Mouse (Mus musculus): ENCODE measurements around the gene Kcnk4.

Kcnk4 gene

DNA sequence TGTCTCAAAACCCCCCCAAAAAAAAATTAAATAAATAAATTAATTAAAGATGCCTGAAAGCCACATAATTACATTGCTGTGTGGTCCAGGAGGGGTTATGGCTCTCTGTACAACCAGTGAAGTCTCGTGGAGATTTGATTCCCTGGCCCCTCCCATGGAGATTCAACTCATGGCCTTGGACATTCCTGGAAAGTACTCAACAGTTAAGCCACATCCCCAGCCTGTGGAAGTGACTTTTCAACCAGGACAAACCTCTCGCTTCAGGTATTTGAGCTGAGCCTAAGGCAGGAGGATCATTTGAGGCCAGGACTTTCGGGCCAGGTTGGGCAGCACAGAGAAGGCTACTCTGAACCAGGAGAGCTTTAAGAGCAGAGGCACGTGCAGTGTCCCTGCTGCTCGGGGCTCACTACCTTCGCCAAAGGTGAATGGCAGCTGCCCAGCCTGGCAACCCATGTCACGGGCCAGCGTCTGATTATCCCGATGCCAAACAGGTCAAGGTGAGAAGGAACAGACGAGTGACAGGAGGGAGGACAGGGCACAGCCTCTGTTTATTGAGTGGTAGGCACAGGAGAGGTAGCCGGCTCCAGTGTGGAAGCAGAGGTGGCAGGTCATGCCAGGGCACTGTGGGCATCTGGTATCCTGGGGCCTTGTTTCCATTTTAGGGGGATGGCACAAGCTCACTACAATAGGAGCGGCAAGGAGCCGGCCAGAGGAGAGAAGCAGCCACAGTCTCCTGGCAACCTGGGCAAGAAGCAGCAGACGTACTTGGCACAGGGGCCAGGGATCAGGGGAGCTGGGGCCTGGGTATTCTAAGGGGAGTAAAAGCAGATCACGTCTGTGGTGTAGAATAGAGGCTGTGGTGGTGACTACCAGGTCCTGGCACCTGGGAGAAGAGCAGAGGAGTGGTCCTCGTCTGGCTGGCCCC, 3.5 kb upstream of the Kcnk4 start:
- no peak for DNase-seq (ENCODE audit: low spot score in 2 of 2)

DNA sequence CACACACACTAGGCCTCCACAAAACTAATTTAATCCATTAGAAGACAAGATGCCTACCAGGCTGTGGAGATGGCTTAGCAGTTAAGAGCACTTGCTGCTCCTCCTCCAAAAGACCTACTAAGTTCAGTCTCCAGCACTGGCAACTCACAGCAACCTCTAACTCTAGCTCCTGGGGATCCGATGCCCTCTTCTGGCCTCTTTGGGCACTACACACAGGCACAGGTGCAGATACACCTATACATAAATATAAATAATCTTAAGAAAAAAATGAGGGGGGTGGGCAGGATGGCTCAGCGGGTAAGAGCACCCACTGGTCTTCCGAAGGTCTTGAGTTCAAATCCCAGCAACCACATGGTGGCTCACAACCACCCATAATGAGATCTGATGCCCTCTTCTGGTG, 2.0 kb upstream of the Kcnk4 start:
- no peak for DNase-seq (ENCODE audit: low spot score in 2 of 2)

DNA sequence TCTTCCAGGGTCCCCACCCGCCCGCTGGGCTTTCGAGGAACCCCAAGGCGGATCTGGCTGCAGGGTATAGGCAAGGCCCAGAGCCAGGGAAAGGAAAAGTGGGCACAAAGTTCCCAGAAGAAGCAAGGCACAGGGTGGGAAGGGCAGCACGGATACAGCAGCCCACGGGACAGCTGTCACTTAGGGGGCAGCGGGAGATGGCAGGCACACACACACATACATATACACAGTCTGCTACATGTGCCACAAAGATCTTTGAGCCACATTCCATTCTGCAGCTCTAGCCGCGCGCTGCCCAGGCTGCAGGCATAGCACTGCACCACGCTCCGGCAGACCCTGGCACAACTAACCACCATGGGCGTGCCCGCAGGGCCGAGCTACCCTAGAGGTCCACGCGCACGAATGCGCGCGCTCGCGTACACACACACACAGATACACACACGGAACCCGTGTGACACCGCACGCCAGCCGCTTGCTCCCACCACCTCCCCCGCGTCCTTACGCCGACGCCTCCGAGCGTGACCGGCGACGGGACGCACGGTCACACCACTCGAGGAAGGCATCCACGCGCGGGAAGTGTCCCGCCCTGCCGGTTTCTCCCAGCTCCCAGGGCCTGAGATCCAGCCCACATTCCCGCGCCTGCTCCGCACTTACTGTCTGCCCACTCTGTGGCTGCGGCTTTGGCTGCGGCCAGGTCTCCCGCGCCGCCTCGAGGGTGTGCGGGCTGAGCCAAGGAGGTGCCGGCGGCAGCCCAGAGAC, 700 bp downstream of the Kcnk4 start:
- no peak for DNase-seq (ENCODE audit: low spot score in 2 of 2)

DNA sequence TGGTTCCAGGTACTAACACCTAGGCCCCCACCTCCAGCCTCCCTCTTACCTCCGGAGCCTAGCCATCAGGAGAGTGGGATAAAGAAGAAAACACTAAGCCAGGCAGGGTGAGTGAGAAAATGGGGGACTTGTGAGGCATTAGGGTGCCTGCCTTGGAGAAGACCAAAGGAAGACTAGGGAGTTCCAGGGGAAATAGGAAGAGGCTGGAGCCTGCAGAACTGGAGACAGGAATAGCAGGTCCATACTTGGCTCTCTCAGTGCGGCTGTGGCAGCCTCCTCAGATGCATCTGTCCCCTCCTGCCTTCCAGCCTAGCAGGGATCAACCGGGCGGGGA, 1.2 kb downstream of the Kcnk4 start:
- no peak for DNase-seq (ENCODE audit: low spot score in 2 of 2)

DNA sequence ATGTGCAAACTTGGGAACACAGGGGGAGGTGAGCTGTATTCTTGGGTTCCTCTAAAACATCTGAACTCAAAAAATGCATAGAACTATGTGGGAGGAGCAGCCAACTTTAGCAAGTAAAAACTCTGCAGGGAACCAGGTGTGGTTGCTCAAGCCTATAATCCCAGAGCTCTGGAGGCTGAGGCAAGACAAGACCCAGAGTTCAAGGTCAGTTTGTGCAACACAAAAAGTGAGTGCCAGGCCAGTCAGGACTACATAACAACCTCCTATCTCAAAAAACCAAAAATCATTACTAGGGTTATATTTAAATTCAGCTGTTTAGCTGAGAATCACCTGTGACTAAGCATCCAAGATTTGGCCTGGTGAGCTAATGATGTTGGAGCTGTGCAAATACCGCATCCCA, 2.3 kb downstream of the Kcnk4 start:
- DNase-seq (ENCODE audit: low spot score in 2 of 2), result no peak

DNA sequence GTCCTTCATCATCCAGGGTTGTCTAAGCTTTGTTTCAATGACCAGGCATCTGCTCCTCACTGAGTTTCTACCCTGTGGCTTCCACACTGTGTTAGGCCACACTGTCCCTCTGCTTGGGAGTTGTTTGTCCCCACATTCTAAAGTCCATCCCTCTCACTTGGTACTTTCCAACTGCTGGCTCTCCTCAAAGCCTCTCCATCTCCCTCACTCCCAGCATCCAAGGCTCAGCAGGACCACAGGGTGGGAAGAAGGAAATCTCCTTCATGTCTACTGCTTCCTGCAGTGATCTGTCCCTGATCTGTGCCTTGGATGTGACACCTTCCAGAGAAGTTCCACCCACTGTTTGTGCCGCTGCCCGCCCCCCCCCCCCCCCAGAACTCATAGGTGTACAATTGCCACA, 3.3 kb downstream of the Kcnk4 start:
- no peak for DNase-seq (ENCODE audit: low spot score in 2 of 2)

DNA sequence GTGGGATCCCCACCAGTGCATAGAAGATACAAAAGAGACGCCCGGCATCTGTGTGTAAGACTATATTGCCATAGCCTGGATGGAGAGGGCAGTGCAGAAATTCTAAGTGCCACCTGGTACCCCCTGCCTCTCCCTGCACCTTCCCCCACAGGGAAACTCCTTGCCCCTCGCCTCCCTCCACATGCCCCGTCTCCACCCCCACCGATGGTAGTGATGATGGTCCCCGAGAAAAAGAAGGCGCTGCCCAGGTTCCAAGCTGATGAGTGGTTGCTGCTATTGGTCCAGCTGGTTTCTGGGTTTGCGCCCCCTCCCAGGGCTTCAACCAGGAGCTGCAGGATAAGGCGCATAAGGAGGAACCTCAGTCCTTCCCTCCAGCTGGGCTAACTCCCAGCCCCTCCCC, 6.2 kb downstream of the Kcnk4 start:
- no peak for DNase-seq (ENCODE audit: low spot score in 2 of 2)

DNA sequence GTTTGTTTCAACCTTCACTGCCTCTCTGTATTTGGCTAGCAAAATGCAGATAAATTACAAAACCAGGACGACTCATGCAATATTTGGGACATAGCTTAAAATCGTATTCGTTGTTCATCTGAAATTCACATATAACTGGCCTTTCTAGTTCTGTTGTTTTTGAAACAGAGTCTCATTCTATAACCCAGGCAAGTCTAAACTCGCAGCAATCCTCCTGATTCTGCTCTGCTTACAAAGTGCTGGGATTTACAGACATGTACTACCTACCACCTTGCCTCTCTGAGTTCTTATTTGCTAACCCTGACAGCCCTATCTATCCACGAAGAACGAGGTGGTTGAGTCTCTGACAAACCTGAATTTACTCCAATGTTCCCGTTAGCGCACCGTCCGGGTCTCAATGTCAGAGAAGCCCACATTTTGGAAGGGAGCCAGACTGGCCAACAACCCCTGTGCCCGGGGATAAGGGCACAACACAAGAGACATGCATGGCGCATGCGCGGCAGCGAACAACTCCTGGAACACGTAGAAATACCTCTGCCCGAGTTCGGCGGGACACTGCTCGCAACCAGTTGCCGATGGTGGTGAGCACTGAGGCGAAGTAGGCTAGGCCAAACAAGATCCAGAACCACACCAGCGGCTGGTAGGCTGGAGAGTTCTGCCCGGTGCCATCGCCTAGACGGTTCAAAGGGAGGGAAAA, 7.6 kb downstream of the Kcnk4 start:
- DNase-seq (ENCODE audit: low spot score in 2 of 2), result no peak

DNA sequence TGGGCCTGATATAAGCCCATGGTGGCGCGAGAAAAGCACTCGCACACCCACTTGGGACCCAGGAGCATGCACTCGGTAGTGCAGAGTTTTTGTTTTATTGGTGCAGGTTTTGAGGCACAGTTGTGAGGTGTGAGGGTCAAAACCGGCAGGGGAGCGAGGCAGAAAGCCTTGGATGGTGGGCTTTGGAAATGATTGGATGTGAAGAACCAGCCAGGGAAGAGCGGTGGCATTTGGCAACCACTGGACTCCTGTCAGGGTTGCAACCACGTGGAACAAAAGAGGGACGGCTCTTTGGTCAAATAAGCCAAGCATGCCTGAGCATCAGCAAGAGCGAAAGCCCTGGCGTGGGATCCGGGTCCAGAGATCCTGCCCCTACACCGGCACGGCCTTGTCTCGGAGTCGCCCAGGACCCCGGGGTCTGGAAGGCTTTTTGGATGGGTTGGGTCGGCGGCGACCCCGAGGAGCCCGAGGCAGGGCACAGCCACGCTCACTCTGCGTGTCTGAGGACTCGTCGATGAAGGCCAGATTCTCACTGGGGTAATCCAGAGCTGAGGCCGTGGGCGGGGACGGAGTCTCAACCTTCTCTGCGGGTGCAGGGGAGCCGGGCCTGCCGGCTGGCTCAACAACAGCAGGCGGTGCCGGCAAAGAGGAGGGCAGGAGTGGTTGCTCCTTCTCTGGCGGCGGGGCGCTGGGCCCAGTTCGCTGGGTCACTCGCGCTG, 8.5 kb downstream of the Kcnk4 start:
- DNase-seq (ENCODE audit: low spot score in 2 of 2), result no peak

DNA sequence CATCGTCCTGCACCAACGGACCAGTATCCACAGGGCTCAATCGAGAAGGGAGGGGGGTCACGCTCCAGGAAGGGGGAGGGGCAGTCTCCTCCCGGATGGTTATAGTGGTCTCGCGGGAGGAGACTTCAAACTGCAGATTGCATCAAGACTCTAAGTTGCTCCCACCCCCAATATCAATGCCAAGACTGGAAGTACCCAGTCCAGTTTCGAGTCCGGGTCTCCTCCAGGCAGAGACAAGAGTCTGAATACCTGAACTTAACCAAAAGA, 9.1 kb downstream of the Kcnk4 start, which contains the start of gene Catsperz:
Catsperz (minus strand) TSS at position 74 of the 267 bp plus-strand sequence.
- no peak for DNase-seq (ENCODE audit: low spot score in 2 of 2)

DNA sequence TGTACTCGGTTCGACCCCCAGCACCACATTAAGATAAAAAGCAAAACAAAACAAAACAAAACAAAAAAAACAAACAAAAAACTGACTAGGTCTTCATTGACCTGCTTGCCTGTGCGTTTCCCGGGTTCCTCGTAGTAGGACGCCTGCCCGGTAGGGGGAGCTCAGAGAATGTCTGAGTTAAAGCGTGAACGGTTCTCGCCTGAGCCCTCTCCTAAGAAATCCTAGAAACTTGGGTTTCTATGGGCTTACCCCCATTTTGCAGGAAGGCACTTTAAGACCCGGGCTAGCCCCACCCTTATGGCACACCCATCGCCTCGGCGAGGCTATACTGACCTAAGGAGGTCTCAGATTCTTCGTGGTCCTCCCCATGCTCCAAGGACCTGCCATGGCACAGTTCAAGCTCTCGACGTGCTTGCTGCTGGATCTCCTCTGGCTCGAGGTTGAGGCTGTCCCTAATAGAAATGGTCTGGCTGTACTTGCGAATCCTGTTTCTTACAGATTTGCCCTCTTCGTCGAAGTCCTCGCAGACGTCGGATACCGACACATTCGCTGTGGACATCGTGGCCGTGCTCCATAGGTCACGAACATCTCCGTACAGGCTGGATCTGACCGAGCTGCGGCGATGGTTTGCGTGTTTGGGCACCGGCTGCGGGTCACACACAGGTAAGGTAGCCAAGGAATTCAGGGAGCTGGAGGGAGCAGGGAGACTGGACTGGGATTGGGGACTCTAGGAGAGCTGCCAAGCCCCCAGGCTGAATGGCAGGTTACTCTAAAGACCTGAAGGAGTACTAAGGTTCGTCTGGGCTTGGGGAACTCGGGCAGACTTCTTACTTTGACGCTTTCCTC, 9.6 kb downstream of the Kcnk4 start:
- DNase-seq (ENCODE audit: low spot score in 2 of 2), result peak; percentile 72 to 89

DNA sequence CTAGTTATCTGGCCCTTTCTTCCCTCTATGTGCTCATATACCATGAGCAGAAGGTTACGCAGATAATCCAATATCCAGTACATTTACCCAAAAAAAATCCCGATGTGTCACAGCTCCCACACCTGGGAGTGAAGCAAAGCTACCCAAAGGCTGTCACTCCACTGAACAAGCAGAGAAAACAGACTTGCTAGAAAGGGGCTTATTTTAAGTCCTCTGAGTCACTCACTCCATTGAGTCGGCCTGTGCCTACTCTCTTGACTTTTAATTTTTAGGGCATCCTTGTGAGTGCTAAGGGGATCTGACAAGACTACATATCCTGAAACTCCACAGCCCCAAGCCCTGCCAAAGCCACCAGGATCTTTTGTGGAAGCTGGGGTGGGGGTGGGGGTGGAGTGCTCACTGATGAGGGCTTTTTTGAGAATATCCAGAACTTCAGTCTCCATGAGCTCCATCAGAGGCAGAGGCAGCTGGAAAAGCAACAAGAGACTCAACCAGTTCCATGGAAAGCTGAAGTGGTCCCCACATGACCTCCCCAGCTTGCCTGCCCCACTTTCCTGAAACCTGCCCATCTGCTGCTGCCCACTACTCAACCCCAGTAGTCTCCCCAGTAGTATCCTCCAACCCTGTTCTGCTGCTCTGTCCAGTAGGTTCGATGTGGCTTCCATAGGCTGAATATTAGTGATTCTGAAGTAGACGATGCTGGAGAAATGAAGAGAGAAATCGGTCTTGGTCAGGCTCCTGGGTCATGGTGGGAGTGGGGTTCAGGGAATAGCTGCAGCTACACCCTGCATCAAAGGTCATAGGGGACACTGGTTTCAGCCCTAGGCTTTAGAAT, 11.2 kb downstream of the Kcnk4 start:
- no peak for DNase-seq (ENCODE audit: low spot score in 2 of 2)

DNA sequence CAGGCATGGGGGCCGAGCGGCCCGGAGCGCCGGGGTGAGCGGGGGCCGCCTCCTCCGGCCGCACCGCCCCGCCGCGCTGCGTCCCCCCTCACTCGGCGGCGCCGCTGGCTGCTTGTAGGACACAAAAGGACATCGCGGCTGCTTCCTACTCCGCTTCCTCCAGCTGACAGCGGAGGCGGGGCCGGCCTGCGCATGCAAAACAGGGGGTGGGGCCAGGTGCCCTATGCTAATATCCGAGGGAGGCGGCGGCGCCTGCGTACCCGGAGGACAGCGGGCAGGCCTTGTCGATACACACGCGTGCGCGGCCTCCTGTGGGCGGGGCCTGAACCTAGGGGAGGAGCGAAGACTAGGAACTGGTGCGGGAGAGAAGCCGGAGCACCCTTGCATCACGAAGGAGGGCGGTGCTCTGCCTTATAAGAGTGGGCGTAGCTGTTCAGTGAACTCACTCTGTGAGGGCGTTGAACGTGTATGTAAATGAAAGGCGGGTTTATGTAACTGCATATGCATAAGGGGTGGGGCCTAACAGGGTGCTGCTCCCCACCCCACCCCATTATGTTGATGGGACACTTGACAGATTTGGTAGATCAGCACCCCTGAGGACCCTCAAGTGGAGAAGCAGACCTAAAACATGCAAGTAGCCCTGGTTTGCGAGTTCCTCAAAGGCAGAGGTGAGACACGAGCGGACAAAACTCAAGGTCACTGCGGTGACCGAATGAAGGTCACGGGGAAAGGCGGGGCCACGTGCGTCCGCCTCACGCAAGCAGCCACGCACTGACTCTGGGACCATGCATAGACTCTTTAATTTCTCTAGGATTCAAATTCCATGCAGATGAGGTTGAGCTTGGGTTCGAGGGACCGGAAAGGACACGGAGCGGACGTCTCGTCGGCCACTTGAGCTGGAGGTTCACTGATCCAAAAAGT, 12.4 kb downstream of the Kcnk4 start, which contains the start of gene Esrra:
Esrra (minus strand) TSS at position 167 of the 921 bp plus-strand sequence.
- peak; percentile 100 for DNase-seq (ENCODE audit: low spot score in 2 of 2)

DNA sequence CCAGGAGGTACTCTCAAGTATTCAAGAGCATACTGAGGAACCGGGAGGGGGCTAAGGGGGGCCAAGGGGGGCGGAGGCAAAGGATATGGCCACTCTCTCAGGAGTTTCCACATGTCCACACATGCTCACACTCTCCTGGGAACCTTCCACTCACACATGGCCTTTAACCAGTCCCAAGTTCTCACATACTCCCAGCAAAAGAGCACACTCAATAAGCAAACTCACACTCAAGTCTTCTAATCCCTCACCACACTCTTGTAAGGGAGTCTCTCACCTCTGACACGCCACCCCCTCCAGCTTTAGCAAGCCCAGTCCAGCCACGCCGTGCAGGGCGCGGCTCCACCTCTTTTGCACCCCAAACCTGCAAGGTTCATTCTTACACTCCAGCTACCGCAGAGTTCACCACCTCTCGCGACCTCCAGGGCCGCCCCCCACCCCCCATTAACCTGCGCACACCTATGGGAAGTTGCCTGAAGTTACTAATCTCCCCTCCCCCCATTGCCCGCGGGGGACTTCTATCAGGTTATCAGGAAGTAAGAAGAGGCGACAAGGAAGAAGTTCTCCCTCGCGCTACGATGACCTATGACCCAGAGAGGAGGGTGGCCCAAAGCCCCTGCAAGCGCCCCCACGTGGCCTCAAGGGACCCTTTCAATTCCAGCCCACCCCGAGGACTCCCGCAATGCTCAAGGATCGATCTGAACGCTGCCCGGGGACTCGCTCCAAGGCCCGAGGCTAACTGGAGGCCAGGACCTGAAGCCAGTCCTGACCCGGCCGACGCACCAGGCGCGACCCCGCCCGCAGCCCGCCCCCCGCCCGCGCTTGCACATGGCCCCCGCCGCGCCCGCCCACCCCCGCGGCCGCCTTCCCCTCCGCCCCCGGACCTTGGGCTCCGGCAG, 13.3 kb downstream of the Kcnk4 start:
- no peak for DNase-seq (ENCODE audit: low spot score in 2 of 2)

DNA sequence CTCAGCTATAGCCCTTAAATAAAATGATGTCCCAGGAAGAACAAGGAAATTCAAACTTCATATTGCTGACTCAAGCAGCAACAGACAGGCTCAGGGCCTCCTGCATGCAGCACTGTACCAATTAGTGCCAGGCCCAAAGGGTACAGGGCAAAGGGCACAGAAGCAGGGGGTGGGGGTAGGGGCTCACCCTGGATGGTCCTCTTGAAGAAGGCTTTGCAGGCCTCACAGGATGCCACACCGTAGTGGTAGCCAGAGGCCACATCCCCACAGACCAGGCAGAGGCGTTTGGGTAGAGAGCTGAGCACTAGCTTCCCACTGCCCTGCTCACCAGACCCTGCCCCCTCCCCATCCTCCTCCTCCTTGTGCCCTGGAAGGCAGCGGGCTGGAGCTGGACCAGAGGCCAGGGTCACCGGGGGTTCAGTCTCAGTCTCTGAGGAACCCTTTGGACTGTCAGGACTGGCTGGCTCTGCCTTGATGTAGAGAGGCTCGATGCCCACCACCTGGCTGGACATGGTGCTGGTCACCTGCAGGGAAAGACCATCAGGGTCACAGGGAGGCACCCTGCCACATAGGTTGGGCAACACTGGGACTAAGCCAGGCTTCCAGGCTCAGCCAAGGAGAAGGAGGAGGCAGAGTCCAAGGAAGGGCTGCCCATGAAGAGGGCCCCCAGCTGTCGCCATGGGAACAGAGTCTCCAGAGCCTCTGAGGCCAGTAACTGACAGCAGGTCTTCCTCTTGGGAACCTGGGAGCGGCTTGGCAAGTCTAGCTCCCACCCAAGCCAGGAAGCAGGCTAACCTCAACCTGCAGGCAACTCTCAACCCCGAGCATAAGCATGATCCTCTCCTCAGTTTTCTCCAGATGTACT, 14.2 kb downstream of the Kcnk4 start:
- DNase-seq (ENCODE audit: low spot score in 2 of 2), result no peak

DNA sequence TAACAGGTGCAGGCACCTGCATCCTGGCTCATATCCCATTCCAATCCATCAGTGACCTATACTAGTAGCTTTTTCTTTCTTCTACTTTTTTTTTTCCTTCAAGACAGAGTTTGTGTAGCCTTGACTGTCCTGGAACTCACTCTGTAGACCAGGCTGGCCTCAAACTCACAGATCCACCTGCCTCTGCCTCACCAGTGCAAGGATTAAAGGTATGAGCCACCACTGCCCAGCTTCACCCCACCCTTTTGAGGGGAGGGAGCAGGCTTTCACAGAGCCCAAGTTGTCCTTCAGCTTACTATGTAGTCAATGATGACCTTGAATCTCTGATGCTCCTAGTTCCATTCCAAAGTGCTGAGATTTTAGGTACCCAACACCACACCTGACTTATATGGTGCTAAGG, 14.9 kb downstream of the Kcnk4 start:
- no peak for DNase-seq (ENCODE audit: low spot score in 2 of 2)

DNA sequence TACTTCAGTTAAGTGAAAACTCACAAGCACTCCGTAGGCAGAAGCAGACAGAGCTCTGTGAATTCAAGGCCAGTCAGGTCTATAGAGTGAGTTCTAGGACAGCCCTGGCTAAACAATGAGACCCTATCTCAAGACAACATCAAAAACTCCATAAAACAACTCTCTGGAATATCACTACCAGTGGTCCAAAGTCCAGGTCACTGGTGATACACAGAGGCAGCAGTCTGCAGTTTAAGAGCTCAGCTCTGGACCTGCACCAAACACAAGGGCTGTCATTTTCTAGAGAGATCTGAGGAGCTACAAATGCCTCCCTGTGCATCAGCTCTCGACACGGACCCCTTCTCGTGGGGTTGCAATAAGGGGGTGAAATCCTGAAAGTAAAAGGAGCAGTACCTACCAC, 16.0 kb downstream of the Kcnk4 start:
- no peak for DNase-seq (ENCODE audit: low spot score in 2 of 2)

All from urinary bladder, postnatal 4 days (tissue).